Mouse (Mus musculus) brown adipose tissue, adult 24 weeks (tissue): Measurements from ENCODE around the gene Nuak1. TPM values are rescaled to one million over a fixed set of nuclear protein-coding genes. Genes with fewer than 3 reads are reported as not detected.

ENCODE experiments used
- H3K27ac ChIP-seq: fragments of 200-500 bp; replicated peaks from 2 replicates; pipeline ENCODE4 v1.5.1; 2012; ENCODE audit warnings: low read depth, mild to moderate bottlenecking, low read length
- H3K4me1 ChIP-seq: fragments of 200-500 bp; 2 replicates; pipeline ENCODE4 v1.6.1; 2012; ENCODE audit warnings: low read length, mixed read lengths; ENCODE audit not compliant: control insufficient read depth, insufficient read depth, insufficient read length
- H3K4me3 ChIP-seq: fragments of 200-500 bp; 2 replicates; pipeline ENCODE4 v1.5.1; 2012; ENCODE audit warnings: low read depth, mild to moderate bottlenecking, low read length, moderate library complexity; ENCODE audit not compliant: insufficient read depth
- polyA plus RNA-seq: library from polyadenylated mRNA; stranded (reverse); fragments of >200 nt; gene quantifications from 2 replicates; pipeline ENCODE4 v1.2.4, GENCODE M21; 2012; ENCODE audit not compliant: missing spikeins, insufficient read depth, insufficient read length

Nuak1 gene
- polyA plus RNA-seq, 1 experiment = 2.7 TPM

- Histone ChIP-seq H3K4me3 (no peak overlapping the region), H3K27ac (no peak overlapping the region), H3K4me1 (peaks cover 7% of the 10 kb centered on the region)
These were observed 53.1 kb downstream of the Nuak1 start for GRCm38 (mm10) chr10:84387338-84387737.

- Histone ChIP-seq H3K4me1 (peaks cover 7% of the 10 kb centered on the region), H3K4me3 (no peak overlapping the region), H3K27ac (no peak overlapping the region)
These were observed 53.7 kb downstream of the Nuak1 start for GRCm38 (mm10) chr10:84386625-84387242.

GRCm38 (mm10) chr10:84386214-84386613 is 54.2 kb downstream of the Nuak1 start:
- Histone ChIP-seq H3K4me1 (peaks cover 7% of the 10 kb centered on the region), H3K4me3 (no peak overlapping the region), H3K27ac (no peak overlapping the region)

GRCm38 (mm10) chr10:84384761-84385160 is 55.6 kb downstream of the Nuak1 start:
- Histone ChIP-seq H3K4me3 (no peak overlapping the region), H3K4me1 (peaks cover 7% of the 10 kb centered on the region), H3K27ac (no peak overlapping the region)

GRCm38 (mm10) chr10:84382900-84383883 is 57.2 kb downstream of the Nuak1 start:
- peaks cover 5% of the 10 kb centered on the region for H3K4me1 ChIP-seq
- H3K4me3 ChIP-seq = no peak overlapping the region
- H3K27ac ChIP-seq = no peak overlapping the region

GRCm38 (mm10) chr10:84381276-84381798 is 59.1 kb downstream of the Nuak1 start:
- Histone ChIP-seq H3K4me1 (no peaks in the 10 kb centered on the region), H3K4me3 (no peak overlapping the region), H3K27ac (no peak overlapping the region)

GRCm38 (mm10) chr10:84379366-84379765 is 61.0 kb downstream of the Nuak1 start:
- no peak overlapping the region for H3K4me3 ChIP-seq
- H3K4me1 ChIP-seq = no peaks in the 10 kb centered on the region
- H3K27ac ChIP-seq = no peak overlapping the region

- Histone ChIP-seq H3K4me3 (no peak overlapping the region), H3K4me1 (no peaks in the 10 kb centered on the region), H3K27ac (no peak overlapping the region)
These were observed 62.4 kb downstream of the Nuak1 start for GRCm38 (mm10) chr10:84377956-84378355.

GRCm38 (mm10) chr10:84376346-84376745 is 64.1 kb downstream of the Nuak1 start:
- peaks cover 5% of the 10 kb centered on the region; the same call in 1 of the 2 replicates for H3K4me1 ChIP-seq
- no peak overlapping the region for H3K4me3 ChIP-seq
- H3K27ac ChIP-seq = no peak overlapping the region

GRCm38 (mm10) chr10:84374996-84375395 is 65.4 kb downstream of the Nuak1 start:
- Histone ChIP-seq H3K4me1 (peaks cover 5% of the 10 kb centered on the region; the same call in 1 of the 2 replicates), H3K27ac (no peak overlapping the region), H3K4me3 (no peak overlapping the region)

- H3K4me3 ChIP-seq = no peak overlapping the region
- H3K27ac ChIP-seq = no peak overlapping the region
- H3K4me1 ChIP-seq = peaks cover 5% of the 10 kb centered on the region; the same call in 1 of the 2 replicates
These were observed 66.9 kb downstream of the Nuak1 start for GRCm38 (mm10) chr10:84373476-84373875.

- Histone ChIP-seq H3K4me1 (peaks cover 5% of the 10 kb centered on the region; the same call in 1 of the 2 replicates), H3K27ac (no peak overlapping the region), H3K4me3 (no peak overlapping the region)
These were observed 68.0 kb downstream of the Nuak1 start for GRCm38 (mm10) chr10:84372161-84373095.

- Histone ChIP-seq H3K27ac (no peak overlapping the region), H3K4me3 (no peak overlapping the region), H3K4me1 (peaks cover 5% of the 10 kb centered on the region; the same call in 1 of the 2 replicates)
These were observed 68.7 kb downstream of the Nuak1 start for GRCm38 (mm10) chr10:84371681-84372160.

GRCm38 (mm10) chr10:84371230-84371629 is 69.2 kb downstream of the Nuak1 start:
- Histone ChIP-seq H3K4me3 (no peak overlapping the region), H3K27ac (no peak overlapping the region), H3K4me1 (peaks cover 5% of the 10 kb centered on the region; the same call in 1 of the 2 replicates)
